Comparison of ENCODE assay signal across 8 mouse cellular contexts in genomic region chr7:128739462-128740277, GRCm38 (mm10). TPM values are rescaled to one million over a fixed set of nuclear protein-coding genes. Genes with fewer than 3 reads are reported as not detected.
DNase-seq lines count a peak whose midpoint lies in the region; ATAC-seq lines count a peak whose summit lies in the region.

No protein-coding gene starts in this region.

- peak overlapping the region; percentile 99 for H3K4me3 ChIP-seq in forebrain, embryonic 13.5 days
- H3K4me3 ChIP-seq in limb, embryonic 12.5 days (replicated peaks): peak overlapping the region; percentile 99
- peak overlapping the region; percentile 99 for H3K4me3 ChIP-seq in midbrain, embryonic 13.5 days (replicated peaks)
- peak overlapping the region; percentile 98 for H3K4me3 ChIP-seq in stomach, embryonic 14.5 days (ENCODE audit: low read depth, low read length)

- WGBS in forebrain, embryonic 13.5 days: under 1% methylated on average over 78 of the region's 80 CpGs
- WGBS in limb, embryonic 12.5 days: under 1% methylated on average over 77 of the region's 80 CpGs
- WGBS in midbrain, embryonic 13.5 days: under 1% methylated on average over 77 of the region's 80 CpGs
- under 1% methylated on average over 76 of the region's 80 CpGs for WGBS in stomach, embryonic 14.5 days

- peaks cover 28% of the 10 kb centered on the region for H3K4me1 ChIP-seq in forebrain, embryonic 13.5 days
- peaks cover 16% of the 10 kb centered on the region for H3K4me1 ChIP-seq in limb, embryonic 12.5 days (replicated peaks)
- H3K4me1 ChIP-seq in midbrain, embryonic 13.5 days (replicated peaks): peaks cover 30% of the 10 kb centered on the region
- peaks cover 18% of the 10 kb centered on the region; the same call in 1 of the 2 replicates for H3K4me1 ChIP-seq in stomach, embryonic 14.5 days (ENCODE audit: control insufficient read depth, insufficient read depth, low read length)

- peak; percentile 62 for DNase-seq in cerebellum, adult 11-12 months
- DNase-seq in cerebellum, adult 11 months: no peak
- peak; percentile 34 for DNase-seq in adrenal gland, adult 8-10 months
- DNase-seq in heart, postnatal 4 days: peak; percentile 59

- H3K27ac ChIP-seq in forebrain, embryonic 13.5 days: peak overlapping the region; percentile 86
- H3K27ac ChIP-seq in limb, embryonic 12.5 days: peak overlapping the region; percentile 91
- peak overlapping the region; percentile 94 for H3K27ac ChIP-seq in midbrain, embryonic 13.5 days
- peak overlapping the region; percentile 88 for H3K27ac ChIP-seq in stomach, embryonic 14.5 days (ENCODE audit: low read length)

- peak overlapping the region; percentile 98 for H3K9ac ChIP-seq in forebrain, embryonic 13.5 days
- peak overlapping the region; percentile 98 for H3K9ac ChIP-seq in limb, embryonic 12.5 days (replicated peaks)
- H3K9ac ChIP-seq in midbrain, embryonic 13.5 days (replicated peaks): peak overlapping the region; percentile 97
- peak overlapping the region; percentile 97 for H3K9ac ChIP-seq in stomach, embryonic 14.5 days (replicated peaks; ENCODE audit: low read depth, low read length)

- peak overlapping the region; percentile 91 for H3K4me2 ChIP-seq in forebrain, embryonic 13.5 days
- H3K4me2 ChIP-seq in limb, embryonic 12.5 days: peak overlapping the region; percentile 89
- H3K4me2 ChIP-seq in midbrain, embryonic 13.5 days (replicated peaks): peak overlapping the region; percentile 90
- H3K4me2 ChIP-seq in stomach, embryonic 14.5 days (replicated peaks; ENCODE audit: low read depth, low read length): peak overlapping the region; percentile 89

- ATAC-seq in forebrain, embryonic 13.5 days: peak; percentile 49
- peak; percentile 27; the same call in 1 of the 2 replicates for ATAC-seq in limb, embryonic 12.5 days (ENCODE audit: insufficient number of reproducible peaks, insufficient read depth, low FRiP score, low TSS enrichment, low read depth)
- peak; percentile 73 for ATAC-seq in midbrain, embryonic 13.5 days
- peak; percentile 25; the same call in 1 of the 2 replicates for ATAC-seq in stomach, embryonic 14.5 days (ENCODE audit: insufficient number of reproducible peaks, insufficient read depth, low FRiP score, low read depth)

- H3K36me3 ChIP-seq in forebrain, embryonic 13.5 days (ENCODE audit: poor library complexity, severe bottlenecking): peaks cover 3% of the 10 kb centered on the region; the same call in 1 of the 2 replicates
- peaks cover 19% of the 10 kb centered on the region for H3K36me3 ChIP-seq in limb, embryonic 12.5 days
- peaks cover 3% of the 10 kb centered on the region for H3K36me3 ChIP-seq in midbrain, embryonic 13.5 days
- H3K36me3 ChIP-seq in stomach, embryonic 14.5 days (ENCODE audit: control insufficient read depth, insufficient read depth, low read length): no peaks in the 10 kb centered on the region

- peaks cover 9% of the 10 kb centered on the region; the same call in 1 of the 2 replicates for H3K27me3 ChIP-seq in forebrain, embryonic 13.5 days
- H3K27me3 ChIP-seq in limb, embryonic 12.5 days: no peaks in the 10 kb centered on the region; the same call in 1 of the 2 replicates
- H3K27me3 ChIP-seq in midbrain, embryonic 13.5 days: peaks cover 12% of the 10 kb centered on the region
- H3K27me3 ChIP-seq in stomach, embryonic 14.5 days (ENCODE audit: control insufficient read depth, insufficient read depth, low read length): no peaks in the 10 kb centered on the region

- peaks cover 2% of the 10 kb centered on the region for H3K9me3 ChIP-seq in forebrain, embryonic 13.5 days (replicated peaks)
- 0 out of 2 replicates have a peak, but pooled peaks cover 3% of the 10 kb centered on the region for H3K9me3 ChIP-seq in limb, embryonic 12.5 days
- H3K9me3 ChIP-seq in midbrain, embryonic 13.5 days: no peaks in the 10 kb centered on the region
- no peaks in the 10 kb centered on the region; the same call in 1 of the 2 replicates for H3K9me3 ChIP-seq in stomach, embryonic 14.5 days (ENCODE audit: control insufficient read depth, low read depth, low read length)

RNA-seq across cellular contexts. Expression of gene Mcmbp, which starts 0.6 kb away (rescaled TPM):
- total RNA-seq in adrenal gland, adult 8-10 months (2022): 10 to 100 TPM; 29.2 to 37.8 (median 35.0) TPM
- polyA plus RNA-seq in forebrain, embryonic 13.5 days (2015; fragmentation: Nextera tagmentation; extraction: Ambion mirVana): 66.8 and 69.2 TPM in 2 replicates
- total RNA-seq in heart, postnatal 4 days (2021): 10 to 100 TPM; 43.8 to 45.7 TPM
- 80.7 and 82.7 TPM in 2 replicates for polyA plus RNA-seq in limb, embryonic 12.5 days (2016; fragmentation: Nextera tagmentation; extraction: Ambion mirVana)
- 60.7 and 65.0 TPM in 2 replicates for polyA plus RNA-seq in midbrain, embryonic 13.5 days (2015; fragmentation: Nextera tagmentation; extraction: Ambion mirVana)
- 76.7 and 77.5 TPM in 2 replicates for polyA plus RNA-seq in stomach, embryonic 14.5 days (2014; fragmentation: Nextera tagmentation; extraction: Ambion mirVana)

RNA-seq across cellular contexts. Expression of gene Sec23ip, which starts 5.1 kb away (rescaled TPM):
- 10 to 100 TPM; 40.6 to 62.4 (median 52.2) TPM for total RNA-seq in adrenal gland, adult 8-10 months (2022)
- polyA plus RNA-seq in forebrain, embryonic 13.5 days (2015; fragmentation: Nextera tagmentation; extraction: Ambion mirVana): 40.1 and 41.9 TPM in 2 replicates
- 10 to 100 TPM; 34.9 to 36.3 TPM for total RNA-seq in heart, postnatal 4 days (2021)
- 35.5 and 37.9 TPM in 2 replicates for polyA plus RNA-seq in limb, embryonic 12.5 days (2016; fragmentation: Nextera tagmentation; extraction: Ambion mirVana)
- 42.3 and 44.6 TPM in 2 replicates for polyA plus RNA-seq in midbrain, embryonic 13.5 days (2015; fragmentation: Nextera tagmentation; extraction: Ambion mirVana)
- 32.2 and 33.5 TPM in 2 replicates for polyA plus RNA-seq in stomach, embryonic 14.5 days (2014; fragmentation: Nextera tagmentation; extraction: Ambion mirVana)
